Mouse (Mus musculus) G1E-ER4 (cell line): ENCODE data around the gene Chrnb2. TPM values are rescaled to one million over a fixed set of nuclear protein-coding genes. Genes with fewer than 3 reads are reported as not detected.

Experiments
- GATA1 ChIP-seq: IDR thresholded peaks from one replicate; pipeline ENCODE4 v1.8.0; 2012; ENCODE audit warnings: low read length, inconsistent platforms
- polyA plus RNA-seq: library from polyadenylated mRNA; stranded (reverse); fragments of >175 nt; gene quantifications from 2 replicates; pipeline ENCODE4 v1.2.3, GENCODE M21; 2012

Chrnb2 gene
- polyA plus RNA-seq, 1 experiment: 0.18 TPM

DNA sequence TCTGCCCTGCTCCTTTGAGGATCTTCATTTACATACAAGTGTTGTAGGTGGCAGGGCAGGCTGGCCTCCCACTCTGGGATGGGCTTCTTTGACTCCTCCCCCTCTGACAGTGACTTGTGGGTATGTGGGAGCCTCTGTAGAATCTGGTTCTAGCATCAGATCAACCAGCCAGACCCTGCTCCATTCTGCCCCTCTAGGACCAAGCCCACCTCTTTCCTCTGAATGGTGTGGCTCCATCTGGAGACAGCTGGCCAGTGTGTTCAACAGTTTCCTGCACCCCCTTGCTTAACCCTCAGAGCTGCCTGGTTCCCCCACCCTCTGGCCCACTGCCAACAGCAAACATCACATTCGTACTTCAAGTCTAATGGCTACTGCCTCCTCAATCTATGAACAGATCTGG, 12.1 kb downstream of the Chrnb2 start:
- no peak for TF ChIP-seq GATA1

DNA sequence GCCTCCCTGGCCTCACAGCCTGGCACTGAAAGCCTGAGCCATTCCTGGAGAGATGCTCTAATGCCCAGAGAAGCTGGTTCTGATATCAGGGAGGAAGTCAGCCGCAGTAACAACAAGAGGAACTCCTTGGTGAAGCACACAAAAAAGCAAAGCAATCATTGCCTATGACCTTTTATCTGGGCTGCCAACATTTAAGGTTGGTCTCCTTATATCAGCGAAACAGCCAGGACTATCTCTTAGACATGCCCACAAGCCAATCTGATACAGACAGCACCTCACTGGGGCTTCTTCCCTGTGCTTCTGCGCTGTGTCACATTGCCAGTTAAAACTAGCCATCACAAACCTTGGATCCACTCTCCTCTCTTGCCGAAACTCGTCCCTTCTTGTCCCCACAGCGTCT, 25.9 kb downstream of the Chrnb2 start:
- peak; percentile 14 for TF ChIP-seq GATA1

DNA sequence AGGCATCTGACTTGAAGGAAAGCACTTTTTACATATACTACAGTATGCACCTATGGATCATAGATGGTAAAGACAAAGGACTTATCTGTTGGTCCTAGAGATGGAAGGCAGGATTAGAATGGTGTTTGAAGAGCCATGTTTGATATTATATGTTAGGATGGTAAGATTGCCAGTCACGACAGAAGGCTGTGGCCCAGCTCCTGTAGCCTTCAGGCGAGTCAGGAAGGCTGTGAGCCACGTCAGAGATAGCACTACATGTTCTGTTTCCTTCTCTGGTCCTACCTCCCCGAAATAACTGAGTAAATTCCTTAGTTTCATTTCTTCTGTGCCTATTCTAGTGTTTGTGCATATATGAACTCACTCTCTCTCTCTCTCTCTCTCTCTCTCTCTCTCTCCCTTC, 32.3 kb downstream of the Chrnb2 start:
- no peak for TF ChIP-seq GATA1

DNA sequence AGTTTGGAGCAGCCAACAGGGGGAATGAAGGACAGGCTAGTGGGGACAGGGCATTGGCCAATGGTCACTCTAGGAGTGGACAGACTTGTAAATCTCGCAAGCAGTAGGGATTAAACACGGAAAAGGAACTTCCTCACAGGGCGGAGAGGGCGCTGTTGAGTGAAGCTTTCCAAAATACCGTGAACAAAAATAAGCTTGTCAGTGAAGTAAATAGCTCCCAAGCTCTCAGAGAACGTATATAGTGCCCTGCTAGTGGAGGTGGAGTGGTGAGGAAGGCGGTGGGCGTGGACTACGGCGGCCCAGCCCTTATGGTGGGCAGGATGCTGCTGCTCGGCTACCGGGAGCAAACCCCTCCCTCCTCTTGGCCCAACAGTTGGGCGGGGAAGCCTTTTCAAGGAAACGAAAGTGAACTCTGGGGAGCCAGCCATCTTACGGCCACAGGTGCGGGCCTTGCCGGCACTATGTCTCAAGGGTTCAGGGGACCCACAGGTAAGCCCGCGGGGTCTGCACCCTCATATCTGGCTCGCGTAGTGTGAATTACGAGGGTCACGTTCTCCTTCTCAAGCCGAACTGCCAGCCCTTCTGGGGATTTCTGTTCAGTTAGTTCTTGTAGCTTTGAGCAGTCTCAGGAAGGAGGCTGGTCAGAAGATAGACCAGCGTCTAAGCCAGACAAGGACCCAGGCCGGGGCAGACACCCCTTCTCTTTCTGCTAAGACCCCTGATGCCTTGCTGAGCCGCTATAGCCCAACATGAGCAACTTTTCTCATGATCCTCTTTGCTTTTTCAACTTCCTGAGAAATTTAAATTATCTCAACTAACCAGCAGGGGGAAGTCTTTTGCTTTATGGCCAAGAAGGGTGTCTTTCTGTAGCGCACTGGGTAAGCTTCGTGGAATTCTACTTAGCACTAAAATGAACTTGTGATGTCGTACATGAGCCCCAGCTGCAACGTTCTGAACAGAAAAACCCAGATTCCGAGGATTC, 33.8 kb downstream of the Chrnb2 start:
- TF ChIP-seq GATA1: no peak

DNA sequence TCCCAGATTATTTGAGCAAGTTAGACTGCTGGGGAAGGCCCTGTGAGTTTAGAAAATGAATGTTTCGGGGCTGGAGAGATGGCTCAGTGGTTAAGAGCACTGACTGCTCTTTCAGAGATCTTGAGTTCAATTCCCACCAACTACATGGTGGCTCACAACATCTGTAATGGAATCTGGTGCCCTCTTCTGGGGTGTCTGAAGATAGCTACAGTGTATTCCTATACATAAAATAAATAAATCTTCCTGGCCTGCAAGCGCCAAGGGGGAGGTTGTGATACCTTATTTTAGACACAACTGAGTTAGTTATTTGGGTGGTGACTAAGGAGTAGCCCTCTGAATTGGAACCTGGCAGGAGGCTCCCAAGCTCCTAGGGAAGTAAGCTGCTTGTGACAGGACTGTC, 35.6 kb downstream of the Chrnb2 start:
- TF ChIP-seq GATA1: no peak

DNA sequence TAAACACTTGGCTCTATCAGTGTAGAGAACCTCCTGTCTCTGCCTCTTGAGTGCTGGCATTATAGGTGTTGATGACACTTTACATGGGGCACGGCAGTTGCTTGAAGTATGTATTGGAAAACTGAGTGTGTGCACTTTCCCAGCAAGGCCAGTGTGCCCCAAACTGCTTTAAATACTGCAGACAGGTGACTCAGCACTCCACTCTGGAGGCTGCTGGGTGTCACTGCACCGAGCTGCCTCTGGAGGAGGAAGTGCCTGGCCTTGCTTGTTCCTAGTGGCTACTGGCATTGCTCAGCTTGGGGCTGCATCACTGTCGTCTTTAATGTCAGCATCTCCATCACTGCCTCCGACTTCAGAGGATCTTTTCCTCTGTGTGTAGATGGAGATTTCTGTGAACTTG, 37.4 kb downstream of the Chrnb2 start:
- TF ChIP-seq GATA1: no peak

DNA sequence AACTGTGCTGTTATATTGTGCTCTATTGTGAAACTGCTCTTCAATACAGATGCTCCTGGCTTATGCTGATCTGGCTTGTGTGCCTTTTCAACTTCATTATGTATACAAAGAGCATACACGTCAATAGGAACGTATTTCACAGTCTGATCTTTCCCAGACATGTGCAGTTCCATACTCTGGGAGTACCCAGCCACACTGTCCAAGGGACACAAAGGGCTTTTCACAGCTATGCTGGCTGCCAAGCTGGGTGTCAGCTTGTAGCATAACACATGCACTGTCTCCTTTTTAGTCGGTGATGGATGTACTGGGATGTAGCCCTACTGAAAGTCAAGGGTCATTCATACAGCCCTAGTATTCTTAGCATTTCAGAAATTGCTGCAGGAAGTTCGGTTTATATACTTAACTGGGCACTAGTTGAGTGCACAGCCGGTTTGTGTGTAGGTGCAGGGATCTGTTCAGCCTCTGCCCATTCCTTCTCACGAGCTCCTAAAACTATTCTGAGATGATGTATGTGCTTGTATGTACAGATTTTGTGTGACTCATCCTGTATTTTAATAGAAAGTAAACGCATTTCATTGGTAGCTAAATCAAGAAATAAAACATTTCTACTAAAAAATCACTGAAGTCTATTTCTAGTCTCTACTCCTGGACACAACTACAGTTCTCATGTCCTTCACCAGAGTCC, 40.9 kb downstream of the Chrnb2 start:
- TF ChIP-seq GATA1: no peak

DNA sequence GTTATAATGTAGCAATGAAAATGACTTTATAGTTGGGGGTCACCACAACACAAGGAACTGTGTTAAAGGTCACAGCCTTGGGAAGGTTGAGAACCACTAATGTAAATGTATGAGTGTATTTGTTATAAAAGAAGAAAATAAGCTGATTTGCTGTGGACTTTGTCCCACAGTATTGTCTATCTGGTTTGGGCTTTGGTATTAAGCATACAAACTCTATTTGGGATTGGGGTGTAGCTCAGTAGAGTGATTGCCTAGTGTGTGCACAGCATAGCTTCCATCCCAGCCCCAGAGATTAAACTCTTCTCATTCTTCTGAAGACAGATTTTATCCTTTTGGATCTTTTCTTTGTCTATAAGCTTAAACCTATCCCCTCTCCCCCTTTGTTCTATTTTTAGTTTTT, 42.4 kb downstream of the Chrnb2 start:
- TF ChIP-seq GATA1: no peak

DNA sequence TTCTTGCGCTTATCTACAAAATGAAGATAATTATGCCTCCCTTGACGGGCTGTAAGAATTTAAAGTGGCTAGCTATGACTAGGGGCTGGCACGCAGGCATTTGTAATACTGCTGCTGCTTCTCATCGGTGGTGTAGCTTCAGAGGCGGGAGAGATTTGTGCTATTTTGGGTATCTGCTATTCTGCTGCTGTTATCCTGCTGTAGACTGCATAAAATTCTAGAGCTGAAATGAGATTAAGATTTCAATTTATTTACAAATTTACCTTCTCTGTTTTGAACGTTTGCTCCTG, 48.5 kb downstream of the Chrnb2 start:
- TF ChIP-seq GATA1: no peak

DNA sequence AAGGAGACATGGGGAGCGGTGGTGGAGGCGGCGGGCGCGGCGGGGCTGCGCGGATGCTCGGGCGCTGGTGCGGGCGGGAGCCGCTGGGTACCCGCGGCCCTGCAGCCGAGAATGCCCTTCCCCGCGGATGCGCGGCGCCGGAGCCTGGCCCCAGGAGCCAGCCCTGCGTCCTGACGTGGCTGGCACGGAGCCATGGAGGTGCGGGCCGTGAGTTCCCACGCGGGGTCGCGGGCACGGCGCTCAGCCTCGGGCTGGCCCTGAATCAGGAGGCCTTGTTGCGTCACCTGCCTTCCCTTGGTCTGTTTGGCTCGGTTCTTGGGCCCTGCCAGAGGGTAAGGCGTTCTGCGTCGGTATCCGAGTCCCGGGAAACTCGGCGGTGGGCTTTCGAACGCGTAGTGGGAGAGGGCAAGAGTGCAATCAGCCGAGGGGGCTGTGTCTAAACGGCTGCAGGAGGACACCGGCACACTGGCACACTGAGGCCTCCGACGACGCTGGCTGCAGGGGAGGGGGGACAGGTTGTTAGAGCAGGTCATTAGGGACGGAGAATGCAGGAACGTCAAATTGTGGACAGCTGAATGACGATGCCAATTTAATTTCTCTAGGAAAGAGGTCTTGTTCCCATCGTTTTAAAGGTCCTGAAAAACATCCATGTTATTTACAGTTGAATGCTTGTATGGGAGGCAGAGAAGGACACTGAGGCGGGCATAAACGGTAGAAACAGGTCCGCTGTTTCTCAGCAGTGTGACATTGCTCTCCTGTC, 49.0 kb downstream of the Chrnb2 start:
- TF ChIP-seq GATA1: no peak

DNA sequence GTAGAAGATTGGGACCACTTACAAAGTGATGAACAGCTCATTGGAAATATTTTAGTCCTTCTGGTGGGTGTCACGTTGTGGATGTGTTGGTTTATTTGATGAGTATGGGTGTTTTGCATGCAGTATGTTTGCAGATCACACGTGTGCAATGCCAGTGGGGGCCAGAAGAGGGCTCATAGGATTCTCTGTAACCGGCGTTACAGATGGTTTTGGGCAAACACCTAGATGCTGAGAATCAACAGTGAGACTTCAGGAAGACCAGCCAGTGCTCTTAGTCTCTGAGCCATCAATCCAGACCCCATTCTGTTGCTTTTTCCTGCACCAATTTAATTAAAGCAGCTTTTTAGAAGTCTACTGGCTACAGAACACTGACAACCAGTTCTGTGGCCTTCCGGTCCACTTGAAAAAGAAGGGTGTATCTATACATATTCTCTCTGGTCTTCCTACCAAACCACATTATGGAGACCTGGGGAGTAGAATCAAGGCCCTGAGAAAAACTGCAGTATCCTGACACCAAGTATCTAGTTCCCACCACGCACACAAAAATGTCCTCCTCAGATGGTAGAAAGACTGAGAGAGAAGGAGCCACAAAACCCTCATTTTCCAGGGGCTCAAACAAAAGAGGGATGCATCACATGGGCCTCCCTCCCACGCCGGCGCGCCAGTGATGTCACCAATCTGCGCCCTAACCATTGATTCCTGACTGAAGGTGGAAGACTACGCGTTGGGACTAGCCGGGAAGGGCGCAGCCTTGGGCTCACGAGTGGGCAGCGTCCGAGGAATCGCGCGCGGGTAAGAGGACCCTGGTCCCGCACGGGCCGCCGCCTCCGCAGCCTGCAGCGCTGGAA, 49.8 kb downstream of the Chrnb2 start, which contains the start of gene Adar:
TSS of gene Adar (plus strand) at position 664 of the 848 bp plus-strand sequence.
- no peak for TF ChIP-seq GATA1

DNA sequence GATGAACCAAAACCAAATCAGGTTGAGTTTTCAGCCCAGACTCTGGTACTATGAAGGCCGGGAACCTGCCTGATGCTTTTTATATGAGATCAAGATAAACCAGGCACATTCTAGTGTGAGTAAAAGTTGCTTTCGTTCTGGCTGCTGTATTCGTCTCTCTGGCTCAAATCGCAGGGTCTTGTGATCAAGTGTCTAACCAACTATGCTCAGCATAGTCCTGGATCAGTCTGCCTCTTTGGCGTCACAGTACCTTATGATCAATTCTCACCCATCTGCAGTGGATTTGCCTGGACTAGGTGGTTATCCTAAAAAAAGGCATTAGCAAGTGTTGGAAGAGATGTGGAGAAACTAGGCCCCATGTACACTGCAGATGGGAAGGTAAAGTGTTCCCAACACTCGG, 60.4 kb downstream of the Chrnb2 start:
- no peak for TF ChIP-seq GATA1

DNA sequence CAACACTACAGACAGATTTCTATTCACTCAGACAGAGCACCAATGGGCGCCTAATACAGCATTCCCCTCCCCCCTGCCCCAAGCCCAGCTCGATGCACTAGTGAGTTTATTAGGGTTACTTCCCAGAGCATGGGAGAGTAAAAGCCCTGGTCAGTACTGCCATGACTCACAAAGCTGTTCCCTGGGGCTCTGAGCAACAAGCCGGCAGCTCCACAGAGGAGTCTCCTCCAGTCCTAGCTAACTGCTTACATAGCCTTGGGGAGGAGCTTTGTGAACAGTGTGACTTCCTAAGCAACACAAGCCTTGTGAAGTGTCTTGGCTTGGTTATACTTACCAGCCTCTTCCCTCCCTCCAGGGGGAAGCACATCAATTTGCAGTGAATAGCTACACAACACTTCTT, 60.8 kb downstream of the Chrnb2 start:
- no peak for TF ChIP-seq GATA1

DNA sequence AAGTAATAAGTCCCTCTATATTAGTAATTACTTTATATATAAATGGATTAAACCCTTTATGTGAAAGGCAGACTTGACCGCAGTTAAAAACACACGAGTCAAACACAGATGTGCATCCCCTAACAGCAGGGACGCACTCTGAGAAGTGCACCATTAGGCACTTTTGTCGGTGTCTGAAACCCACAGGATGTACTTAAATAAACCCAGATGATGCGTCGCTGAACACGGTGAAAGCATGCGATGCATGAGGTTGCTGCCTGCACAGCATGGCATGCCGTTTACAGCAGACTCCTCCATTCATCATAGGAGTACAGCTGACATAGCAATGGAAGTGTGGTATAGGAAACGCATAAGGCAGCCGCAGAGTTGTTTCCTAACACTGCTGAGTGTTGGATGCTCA, 64.0 kb downstream of the Chrnb2 start:
- TF ChIP-seq GATA1: no peak

DNA sequence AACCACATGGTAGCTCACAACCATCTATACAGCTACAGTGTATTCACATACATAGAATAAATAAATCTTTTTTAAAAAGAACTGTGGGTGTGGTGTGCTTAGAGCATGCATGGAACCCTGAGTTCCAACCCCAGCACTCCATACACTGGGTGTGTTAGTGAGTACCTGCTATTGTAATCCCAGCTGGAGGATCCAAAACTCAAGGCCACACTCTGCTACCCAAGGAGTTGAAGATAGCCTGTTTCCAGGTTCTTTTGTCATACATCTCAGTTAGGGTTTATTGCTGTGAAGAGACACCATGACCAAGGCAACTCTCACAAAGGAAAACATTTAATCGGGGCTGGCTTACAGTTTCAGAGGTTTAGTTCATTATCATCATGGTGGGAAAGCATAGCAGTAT, 65.5 kb downstream of the Chrnb2 start:
- TF ChIP-seq GATA1: no peak

Other genes with a start within 250 kb of the Chrnb2 start
- gene Kcnn3, start 244.5 kb downstream of the Chrnb2 start, polyA plus RNA-seq: not detected in 2 replicates
- gene Adar, start 49.6 kb downstream of the Chrnb2 start, polyA plus RNA-seq: 16.9 and 17.9 TPM in 2 replicates
- 42.1 and 53.0 TPM in 2 replicates for gene Ube2q1, start 9.0 kb upstream of the Chrnb2 start, polyA plus RNA-seq
- gene She, start 66.7 kb upstream of the Chrnb2 start, polyA plus RNA-seq: not detected in 2 replicates
- not detected in 2 replicates for gene Il6ra, start 148.6 kb upstream of the Chrnb2 start, polyA plus RNA-seq
- gene Atp8b2, start 198.9 kb upstream of the Chrnb2 start, polyA plus RNA-seq: not detected in 2 replicates
- 17.4 and 50.6 TPM in 2 replicates for gene Hax1, start 234.1 kb upstream of the Chrnb2 start, polyA plus RNA-seq